Mouse (Mus musculus): ENCODE results near the gene Fam120a.

The Fam120a gene

DNA sequence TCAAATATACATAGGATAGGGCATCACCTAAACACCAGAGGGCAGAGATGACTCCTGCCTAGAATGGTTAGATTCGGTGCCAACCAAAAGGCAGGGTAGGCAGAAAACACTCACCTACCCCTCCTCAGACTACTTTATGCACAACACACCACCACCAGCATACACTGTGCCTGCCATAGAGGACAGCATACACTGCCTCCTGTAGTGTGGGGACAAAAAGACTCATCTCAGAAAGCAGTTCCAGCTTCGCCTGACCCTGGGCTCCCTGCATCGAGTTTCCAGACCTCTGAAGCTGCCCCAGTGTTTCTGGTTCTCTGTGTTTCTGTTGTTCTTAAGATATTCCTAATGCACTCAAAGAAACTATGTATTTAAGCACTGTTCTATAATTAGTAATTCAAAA, 54.7 kb downstream of the Fam120a start:
- DNase-seq (ENCODE audit: low spot score in 2 of 2) = no peak

- no peak for DNase-seq (ENCODE audit: low spot score in 2 of 2)
These were observed 56.4 kb downstream of the Fam120a start for GRCm38 (mm10) chr13:48911426-48911825.

- no peak for DNase-seq (ENCODE audit: low spot score in 2 of 2)
These were observed 62.4 kb downstream of the Fam120a start for GRCm38 (mm10) chr13:48905458-48905857.

DNA sequence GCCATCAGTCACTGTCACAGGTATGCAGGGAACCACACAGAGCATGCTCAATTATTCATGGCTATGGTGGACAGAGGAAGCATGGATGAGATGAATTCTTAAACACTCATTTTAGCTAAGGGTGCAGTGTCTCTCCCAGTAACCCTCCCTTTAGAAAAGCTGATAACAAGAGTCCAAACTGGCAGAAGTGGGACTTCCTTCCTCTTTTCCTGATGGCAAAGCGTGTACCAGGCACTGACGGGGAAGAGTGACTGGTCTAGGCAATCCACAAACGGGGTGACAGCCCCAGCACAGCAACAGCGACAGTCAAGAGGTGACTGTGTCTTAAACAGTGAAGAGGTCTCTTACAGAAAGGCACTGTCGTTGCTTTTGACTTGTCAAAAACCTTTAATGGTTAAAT, 72.4 kb downstream of the Fam120a start:
- DNase-seq (ENCODE audit: low spot score in 2 of 2) = no peak

DNA sequence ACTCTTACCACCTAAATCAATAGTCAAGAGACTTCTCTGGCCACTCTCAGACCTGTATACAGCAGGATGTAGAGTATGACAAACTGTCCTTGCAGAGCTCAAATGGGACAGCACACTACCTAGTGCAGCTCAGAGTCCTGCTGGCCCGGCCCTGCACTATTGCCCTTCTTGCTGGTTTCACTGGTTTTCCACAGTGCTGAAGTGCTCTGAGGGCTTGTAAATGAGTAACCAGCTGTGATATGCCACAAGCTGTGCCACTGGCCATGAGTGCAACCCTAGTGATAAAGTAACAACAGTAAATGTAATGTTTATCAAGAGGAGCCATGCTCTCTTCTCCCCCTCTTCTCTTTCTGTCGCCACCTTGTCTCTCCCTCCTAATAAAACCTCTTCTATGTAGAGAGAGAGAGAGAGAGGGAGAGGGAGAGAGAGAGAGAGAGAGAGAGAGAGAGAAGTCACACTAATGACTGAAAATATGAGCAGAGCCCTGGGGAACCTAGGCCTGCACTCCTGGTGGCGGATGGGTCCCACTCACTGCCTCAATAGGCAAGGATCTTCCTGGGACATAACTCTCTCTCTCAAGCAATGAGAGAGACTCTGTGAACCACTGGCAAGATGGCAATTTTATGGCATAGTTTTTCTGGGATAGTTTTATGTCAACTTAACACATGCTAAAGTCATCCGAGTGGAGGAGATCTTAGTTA, 77.4 kb downstream of the Fam120a start:
- no peak for DNase-seq (ENCODE audit: low spot score in 2 of 2)

DNA sequence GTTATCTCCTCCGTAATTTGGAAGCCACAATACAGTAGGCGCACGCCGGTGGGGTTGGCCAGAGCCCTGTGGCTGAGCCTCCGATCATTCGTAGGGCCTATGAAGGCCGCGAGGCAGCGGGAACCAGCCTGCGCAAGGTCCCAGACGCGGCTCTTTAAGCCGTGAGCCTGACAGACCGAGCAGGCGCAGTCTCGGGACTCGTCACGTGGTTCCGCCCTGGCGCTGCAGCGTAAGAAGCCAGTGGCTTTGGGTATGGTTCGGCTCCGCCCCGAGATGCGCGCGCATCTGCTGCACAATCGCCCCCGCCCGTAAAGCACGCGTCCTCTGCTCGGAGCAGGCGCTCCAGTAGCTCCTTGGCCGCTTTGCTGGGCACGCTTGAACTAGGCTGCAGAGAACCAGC, 89.3 kb downstream of the Fam120a start:
- peak; percentile 97 to 99 for DNase-seq (ENCODE audit: low spot score in 2 of 2)

DNA sequence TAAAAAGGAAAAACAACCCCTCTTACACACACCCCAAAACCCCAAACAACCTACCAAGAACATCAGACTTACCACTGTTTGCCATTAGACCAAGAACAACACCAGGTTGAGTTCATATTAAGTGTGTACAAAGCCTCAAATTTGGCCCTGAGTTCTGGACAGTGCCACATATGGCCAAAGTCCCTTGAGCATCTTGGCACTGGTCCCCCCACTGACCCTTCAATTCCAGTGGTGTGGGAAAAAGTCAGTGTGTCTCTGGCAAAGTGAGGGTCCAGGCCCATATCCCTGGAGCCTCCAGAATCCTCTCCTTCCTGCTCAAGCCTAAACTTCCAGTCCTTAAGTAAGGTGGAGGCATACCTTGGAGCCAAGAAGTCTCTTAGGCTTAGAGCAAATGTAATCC, 90.0 kb downstream of the Fam120a start:
- no peak for DNase-seq (ENCODE audit: low spot score in 2 of 2)

- no peak for DNase-seq (ENCODE audit: low spot score in 2 of 2)
These were observed 95.1 kb downstream of the Fam120a start for GRCm38 (mm10) chr13:48872726-48873125.

DNA sequence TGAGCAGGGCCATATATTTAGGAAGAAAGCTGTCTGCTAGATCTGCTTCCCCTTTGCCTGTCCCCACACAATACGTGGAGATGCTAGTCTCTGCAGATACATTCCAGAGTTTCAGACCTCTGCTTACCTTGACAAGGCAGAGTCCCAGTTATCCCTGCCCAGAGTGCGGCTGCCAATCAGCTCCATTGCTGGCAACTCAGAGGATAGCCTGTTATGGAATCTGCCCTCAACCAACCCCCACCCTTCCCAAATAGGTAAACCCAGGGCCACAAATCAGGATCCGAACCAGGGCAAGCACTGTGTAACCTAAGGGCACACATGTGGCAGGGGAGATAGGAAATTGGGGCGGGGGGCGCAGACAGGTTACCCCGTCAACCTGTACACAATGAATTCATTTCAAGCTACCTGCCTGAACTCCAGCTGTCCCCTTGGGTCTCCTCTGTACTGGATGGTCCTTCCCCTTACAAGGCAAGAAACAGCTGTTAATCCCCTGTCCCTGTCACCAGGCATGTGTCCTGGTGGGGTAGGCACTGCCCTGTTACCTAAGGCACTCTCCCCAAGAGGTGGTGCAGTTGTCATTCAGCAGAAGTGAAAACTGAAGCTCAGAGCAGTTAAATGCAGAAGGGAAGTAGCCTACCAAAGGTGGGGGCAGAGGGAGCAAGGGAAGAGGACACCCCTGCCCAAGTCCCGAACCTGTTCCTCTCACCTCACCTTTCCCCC, 95.8 kb downstream of the Fam120a start:
- DNase-seq (ENCODE audit: low spot score in 2 of 2) = no peak

DNA sequence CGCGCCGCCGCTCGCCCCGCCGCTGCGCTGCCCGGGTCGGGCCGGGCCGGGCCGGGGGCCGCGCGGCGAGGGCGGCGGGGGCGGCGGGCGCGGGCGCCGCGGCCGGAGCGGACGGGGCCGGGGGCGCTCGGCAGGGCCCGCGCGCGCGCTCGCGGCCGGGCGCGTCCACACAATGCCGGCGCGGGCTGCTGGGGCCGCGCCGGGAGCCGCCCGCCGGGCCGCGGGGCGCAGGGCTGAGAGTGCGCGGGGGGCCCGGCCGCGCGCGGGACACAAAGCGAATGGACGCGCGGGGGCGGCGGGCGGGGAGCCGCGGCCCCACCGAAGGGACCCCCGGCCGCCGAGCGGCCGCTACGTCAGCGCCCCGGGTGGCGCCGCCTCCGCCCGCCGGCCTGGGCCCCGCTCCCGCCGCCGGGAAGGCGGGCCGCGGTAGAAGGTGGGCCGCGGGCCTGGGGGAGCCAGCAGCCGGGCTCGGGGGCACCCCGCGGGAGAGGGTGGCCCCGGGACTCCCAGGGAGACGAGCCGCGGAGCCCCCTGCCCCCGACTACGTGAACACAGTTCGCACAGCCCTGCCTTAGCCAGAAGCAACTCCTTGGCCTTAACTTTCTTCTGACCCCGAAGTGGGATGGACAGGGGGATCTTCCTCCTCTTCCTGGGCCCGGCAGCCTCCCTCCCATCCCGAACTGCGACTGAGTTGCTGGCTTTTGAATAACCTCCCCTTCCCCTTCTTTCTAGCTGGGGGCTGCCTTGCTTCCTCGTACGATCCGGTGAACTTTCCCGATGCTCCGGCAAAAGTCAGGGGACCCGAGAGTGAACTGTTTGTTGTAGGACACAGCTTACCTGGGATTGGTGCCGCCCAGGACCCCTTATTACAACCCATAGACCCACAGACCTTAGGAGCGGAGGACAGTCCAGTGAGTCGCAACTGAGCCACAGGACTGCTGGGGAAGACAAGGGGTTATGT, 96.8 kb downstream of the Fam120a start, which contains the start of gene Phf2:
Phf2 (minus strand) TSS at position 349 of the 961 bp plus-strand sequence.
- DNase-seq (ENCODE audit: low spot score in 2 of 2) = no peak

GRCm38 (mm10) chr13:48869950-48870770, 97.7 kb downstream of the Fam120a start:
- no peak for DNase-seq (ENCODE audit: low spot score in 2 of 2)

- no peak for DNase-seq (ENCODE audit: low spot score in 2 of 2)
These were observed 98.2 kb downstream of the Fam120a start for GRCm38 (mm10) chr13:48869600-48869949.

DNA sequence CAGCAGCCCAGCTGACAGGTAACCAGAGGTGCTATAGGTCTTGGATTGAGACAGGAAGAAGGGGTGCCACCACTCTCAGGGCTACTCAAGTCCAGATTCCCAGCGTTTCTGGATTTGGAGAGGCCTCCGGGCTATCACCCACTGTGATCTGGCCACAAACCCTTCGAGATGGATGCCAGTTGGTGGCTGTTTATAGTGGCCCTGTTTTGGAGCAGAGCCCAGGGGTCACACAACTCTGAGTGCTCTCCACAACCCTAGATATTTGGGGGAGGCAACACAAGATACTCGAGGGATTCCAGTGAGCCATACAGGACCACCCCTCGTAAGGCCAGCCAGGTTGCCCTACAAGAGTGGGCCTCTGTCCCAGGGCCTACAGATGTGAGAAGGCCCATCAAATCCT, 98.7 kb downstream of the Fam120a start:
- DNase-seq (ENCODE audit: low spot score in 2 of 2) = no peak

GRCm38 (mm10) chr13:48864673-48865356, 103.0 kb downstream of the Fam120a start:
- DNase-seq (ENCODE audit: low spot score in 2 of 2) = no peak

- no peak for DNase-seq (ENCODE audit: low spot score in 2 of 2)
These were observed 104.3 kb downstream of the Fam120a start for GRCm38 (mm10) chr13:48863556-48863955.

DNA sequence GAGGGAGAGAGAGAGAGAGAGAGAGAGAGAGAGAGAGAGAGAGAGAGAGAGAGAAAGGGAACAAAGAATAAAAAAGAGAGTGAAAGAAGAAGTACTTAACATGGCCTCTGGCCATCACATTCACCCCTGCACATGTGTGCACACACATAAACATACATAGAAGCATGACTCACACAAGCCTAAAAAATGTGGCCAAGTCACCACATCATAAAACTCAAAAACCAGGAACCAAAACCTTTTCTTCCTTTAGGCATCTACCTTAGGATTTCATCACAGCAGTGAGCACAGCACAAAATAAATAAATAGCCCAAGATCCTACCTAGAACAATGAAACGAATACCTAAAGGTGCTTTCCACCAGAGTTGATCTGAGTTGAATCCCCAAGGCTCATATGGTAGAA, 105.9 kb downstream of the Fam120a start:
- no peak for DNase-seq (ENCODE audit: low spot score in 2 of 2)

DNA sequence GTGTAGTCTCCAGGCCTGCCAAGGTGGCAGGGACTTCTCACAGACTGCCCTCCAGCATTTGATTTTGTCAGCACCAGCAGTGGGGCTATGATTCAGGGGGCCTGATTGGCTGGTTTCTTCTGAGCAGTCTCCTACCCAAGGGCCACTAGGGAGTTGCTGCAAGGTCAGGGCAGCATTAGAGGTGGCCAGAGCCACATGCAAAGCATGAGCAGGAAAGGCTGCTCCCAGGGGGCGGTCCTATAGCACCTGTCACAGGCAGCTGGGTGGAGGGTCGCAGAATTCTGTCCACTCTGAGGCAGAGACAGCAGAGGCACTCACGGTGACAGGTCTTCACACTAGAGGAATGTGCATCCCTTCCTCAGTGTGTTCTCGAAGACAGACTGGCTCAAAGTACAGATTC, 109.0 kb downstream of the Fam120a start:
- DNase-seq (ENCODE audit: low spot score in 2 of 2) = no peak

DNA sequence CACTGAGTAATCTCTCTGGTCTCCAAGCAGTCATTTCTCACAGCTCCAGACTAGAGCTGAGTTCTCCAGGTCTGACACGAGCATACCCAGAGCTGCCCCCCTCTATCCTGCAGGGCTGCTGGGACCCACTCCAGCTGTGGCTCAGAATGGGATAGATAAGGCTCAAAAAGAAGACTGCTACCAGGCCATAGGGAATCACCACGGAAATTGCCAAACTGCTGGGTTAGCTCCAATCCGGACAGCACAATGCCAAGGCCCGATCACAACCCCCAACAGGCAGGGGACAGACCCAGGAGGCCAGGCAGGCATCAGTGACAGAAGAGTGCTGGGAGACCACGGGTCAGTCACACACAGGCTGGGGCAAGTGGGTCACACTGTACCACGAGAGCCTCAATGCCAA, 109.8 kb downstream of the Fam120a start:
- no peak for DNase-seq (ENCODE audit: low spot score in 2 of 2)

GRCm38 (mm10) chr13:48857246-48857932, 110.4 kb downstream of the Fam120a start:
- no peak for DNase-seq (ENCODE audit: low spot score in 2 of 2)

DNA sequence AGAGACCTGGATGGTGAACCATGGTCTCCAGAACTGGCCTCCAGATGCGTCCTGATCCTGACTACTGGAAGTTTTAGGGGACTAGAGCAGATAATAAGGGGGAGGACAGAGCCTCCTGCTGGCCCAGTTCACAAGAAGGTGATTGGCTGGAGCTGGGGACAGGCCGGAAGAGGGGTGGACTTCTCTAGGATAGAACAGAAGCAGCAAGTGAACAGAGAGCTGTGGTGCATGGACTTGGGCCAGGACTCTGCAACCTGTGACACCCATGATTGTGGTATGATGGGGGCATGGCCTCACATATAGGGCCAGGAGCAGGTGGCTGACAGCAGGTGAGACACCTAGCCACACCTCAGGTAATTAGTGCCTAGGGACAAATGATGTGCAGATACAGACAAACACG, 113.9 kb downstream of the Fam120a start:
- no peak for DNase-seq (ENCODE audit: low spot score in 2 of 2)

Measured in frontal cortex, postnatal 36 days (tissue).